Mouse (Mus musculus) heart, postnatal 25 days (tissue): ENCODE results near the gene Cyp3a16. TPM values are rescaled to one million over a fixed set of nuclear protein-coding genes. Genes with fewer than 3 reads are reported as not detected.
"Not testable (repeated sequence)": the region's sequence is repeated elsewhere in the genome, so short reads cannot be mapped to it uniquely, and the experiment has no call there.

ENCODE experiments used
- DNase-seq: peaks from one replicate; pipeline ENCODE4 v3.0.0; 2022; ENCODE audit warnings: low spot score
- intact Hi-C: fragments of 180-260 bp; cut with DNase I; formaldehyde crosslinking; loops from one replicate; pipeline ENCODE4 v1.15.1; 2025
- total RNA-seq, 2 experiments: library from RNA; stranded (reverse); gene quantifications; 2 replicates each; pipeline ENCODE4 v1.2.3; 2021

Cyp3a16 gene
- total RNA-seq = not detected

DNA sequence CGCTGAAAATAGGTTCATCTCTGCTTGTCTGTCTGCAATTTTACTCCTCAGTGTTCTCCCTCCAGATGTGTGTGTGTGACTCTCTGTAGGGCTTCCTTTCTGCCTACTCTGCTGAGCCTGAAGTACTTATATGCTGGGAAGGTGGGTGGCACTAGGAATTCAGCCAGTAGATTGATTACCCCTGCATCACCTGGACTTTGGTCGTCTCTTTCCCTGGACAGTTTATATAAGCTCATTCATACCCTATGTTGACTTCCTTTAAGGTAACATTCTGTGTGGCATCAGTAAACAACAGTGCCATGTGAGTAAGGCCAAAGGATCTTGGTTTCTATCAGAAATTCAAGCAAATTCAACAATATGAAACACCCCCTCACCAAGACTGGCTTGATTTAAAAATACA is at the start of gene Cyp3a16:
Cyp3a16 (minus strand) TSS at position 101 of the 400 bp plus-strand sequence.
- intact Hi-C loops, DNase-seq: not testable (repeated sequence)

DNA sequence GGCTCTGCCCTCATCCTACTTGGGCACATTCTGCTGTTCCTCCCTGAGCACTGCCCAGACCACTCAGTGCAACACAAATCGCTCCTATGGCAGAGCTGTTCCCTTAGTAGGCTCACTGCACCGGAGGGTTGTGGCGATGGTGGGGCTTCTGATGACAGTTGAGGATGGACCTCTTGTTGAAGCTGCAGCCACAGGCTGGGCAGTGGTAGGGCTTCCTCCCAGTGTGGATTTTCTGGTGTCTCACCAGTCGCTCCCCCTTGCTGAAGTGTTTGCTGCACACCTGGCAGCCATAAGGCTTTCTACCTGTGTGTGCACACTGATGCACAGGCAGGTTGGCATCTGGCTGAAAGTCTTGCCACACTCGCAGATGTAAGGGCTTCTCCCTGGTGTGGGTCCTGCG is 20.8 kb upstream of the Cyp3a16 start:
- intact Hi-C loops = no loop called here
- DNase-seq = no peak

DNA sequence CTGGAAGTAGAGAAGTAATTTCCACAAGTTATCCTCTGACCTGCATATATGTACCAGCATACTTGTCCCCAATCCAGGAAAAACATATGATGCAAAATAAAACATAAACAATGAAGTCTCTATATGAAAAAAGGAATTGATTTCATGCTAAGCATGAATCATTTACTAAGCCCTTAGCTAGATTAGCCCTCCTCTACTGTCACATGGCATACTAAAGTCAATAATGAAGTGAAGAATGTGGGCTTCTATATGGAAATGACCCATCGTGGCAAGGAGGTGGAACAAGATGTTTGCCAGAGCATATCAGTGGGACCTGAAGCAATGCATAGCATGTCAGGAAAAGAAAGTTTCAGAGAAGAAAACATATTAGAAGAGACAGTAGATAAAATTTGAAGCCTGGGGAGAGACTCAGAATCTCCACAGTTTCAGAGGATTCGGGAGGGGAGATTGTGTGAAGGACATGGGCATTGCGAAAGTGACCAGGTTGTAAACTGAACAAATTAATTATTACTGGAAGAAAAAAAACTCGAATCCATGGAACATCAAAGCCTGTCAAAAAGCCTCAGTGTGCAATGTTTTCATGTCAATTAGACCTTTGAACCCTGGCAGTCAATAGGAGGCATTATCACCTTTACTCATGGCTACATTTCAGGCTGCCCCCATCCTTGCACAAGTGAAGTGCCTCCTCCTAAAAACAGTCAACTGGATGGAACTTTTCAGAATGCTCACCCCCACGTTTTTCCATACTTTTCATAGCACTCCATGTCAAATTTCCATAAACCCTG is 5.0 kb downstream of the Cyp3a16 start:
- intact Hi-C loops = no loop called here
- DNase-seq = no peak

DNA sequence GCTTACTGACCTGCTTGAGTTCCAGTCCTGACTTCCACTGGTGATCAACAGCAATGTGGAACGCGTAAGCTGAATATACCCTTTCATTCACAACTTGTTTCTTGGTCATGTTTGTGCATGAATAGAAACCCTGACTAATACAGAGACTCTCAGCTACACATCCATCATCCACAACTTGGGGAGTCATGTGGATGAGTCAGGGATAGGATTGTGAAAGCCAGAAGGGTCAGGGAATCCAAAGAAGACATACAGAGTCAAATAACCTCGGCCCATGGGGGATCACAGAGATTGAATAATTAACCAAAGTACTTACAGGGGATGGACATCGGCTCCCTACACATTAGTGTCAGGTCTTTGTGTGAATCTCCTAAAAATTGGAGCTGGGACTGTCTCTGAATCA is 7.2 kb downstream of the Cyp3a16 start:
- no peak for DNase-seq
- intact Hi-C loops = no loop called here

GRCm38 (mm10) chr5:145454389-145454788 is 15.1 kb downstream of the Cyp3a16 start:
- no peak for DNase-seq
- intact Hi-C loops = no loop called here

DNA sequence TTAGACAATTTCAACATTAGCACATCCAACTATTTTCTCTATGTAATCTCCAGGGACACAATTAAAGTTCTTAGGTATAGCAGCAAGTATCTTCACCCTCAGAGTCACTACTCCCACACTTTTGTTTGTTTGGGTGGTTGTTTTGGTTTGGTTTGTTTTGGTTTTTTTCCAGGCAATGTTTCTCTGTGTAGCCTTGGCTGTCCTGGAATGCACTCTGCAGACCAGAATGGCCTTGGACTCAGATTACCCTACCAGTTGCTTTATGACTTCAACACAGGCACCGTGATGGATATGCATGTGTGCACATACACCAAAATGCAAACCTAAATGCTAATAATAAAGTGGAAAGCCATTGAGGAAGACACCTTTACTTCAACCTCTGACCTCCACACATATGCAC is 35.8 kb downstream of the Cyp3a16 start:
- intact Hi-C loops = no loop called here
- DNase-seq = no peak

DNA sequence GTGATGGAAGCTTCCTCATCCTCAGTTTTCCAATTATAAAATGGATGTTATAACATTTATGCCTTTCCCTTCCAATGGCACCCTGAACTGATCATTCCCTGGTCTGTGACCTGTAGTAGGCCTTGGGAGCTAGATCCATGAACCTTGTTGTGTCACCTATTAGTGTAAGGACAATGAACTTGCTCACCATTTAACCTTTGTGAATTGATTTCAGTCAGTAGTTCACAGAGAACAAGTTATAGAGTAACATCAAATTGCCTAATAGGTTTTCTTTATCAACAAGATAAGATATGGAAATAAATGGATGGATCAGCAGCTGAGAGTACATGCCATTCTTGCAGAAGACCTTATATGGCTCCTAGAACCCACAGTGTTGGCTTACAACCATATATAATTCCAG is 38.5 kb downstream of the Cyp3a16 start:
- no peak for DNase-seq
- intact Hi-C loops = no loop called here

- intact Hi-C loops = no loop called here
- no peak for DNase-seq
These were observed 47.2 kb downstream of the Cyp3a16 start for GRCm38 (mm10) chr5:145422287-145422686.

- intact Hi-C loops, DNase-seq: not testable (repeated sequence)
These were observed 54.1 kb downstream of the Cyp3a16 start for GRCm38 (mm10) chr5:145415416-145415815.

Other genes with a start within 250 kb of the Cyp3a16 start
- gene Zfp655, start 238.0 kb downstream of the Cyp3a16 start, total RNA-seq = 10 to 100 TPM; 26.1 to 28.0 TPM
- gene Zscan25, start 189.2 kb downstream of the Cyp3a16 start, total RNA-seq = 10 to 100 TPM; 10.6 to 13.0 TPM
- not detected for gene Cyp3a57, start 124.4 kb downstream of the Cyp3a16 start, total RNA-seq
- gene Cyp3a41b, start 115.0 kb upstream of the Cyp3a16 start, total RNA-seq = not detected